Mouse (Mus musculus): ENCODE data around the gene Cyth4. TPM values are rescaled to one million over a fixed set of nuclear protein-coding genes. Genes with fewer than 3 reads are reported as not detected.

Gene Cyth4
- polyA plus RNA-seq, 1 experiment from 2014 or later: 11.1 TPM

DNA sequence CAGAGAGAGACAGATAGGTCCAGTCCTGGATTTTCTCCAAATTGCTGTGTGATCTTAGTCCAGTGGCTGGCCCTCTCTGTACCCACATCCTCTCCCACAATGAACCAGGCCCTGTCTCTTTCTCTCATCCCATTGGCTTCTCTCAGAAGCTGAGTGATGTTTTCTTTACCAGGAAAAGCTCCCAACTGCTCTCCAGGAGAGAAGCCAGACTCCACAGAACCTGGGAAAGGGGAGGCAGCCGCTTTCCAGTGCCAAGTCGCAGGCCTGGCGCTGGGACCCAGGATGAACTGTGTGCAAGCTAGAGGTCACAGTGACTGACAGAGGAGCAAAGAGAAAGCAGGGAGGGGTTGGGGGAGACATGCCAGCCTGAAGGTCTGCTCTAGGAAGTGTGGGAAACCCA, 28.1 kb downstream of the Cyth4 start:
- H3K36me3 ChIP-seq (ENCODE audit: control insufficient read depth, insufficient read depth, low read length): no peaks in the 10 kb centered on the region
- WGBS: 74% methylated on average over 3 of the region's 3 CpGs
- H3K4me2 ChIP-seq (ENCODE audit: low read depth, low read length): no peak overlapping the region
- H3K4me3 ChIP-seq (ENCODE audit: low read length): no peak overlapping the region
- H3K9me3 ChIP-seq (ENCODE audit: control insufficient read depth, low read length): no peaks in the 10 kb centered on the region
- H3K27ac ChIP-seq (ENCODE audit: low read length): peak overlapping the region; percentile 38
- no peaks in the 10 kb centered on the region for H3K27me3 ChIP-seq (ENCODE audit: control insufficient read depth, insufficient read depth, low read depth, low read length)
- ATAC-seq (ENCODE audit: low read depth): no peak; the same call in 1 of the 2 replicates
- H3K9ac ChIP-seq (ENCODE audit: low read length): no peak overlapping the region
- peaks cover 15% of the 10 kb centered on the region; the same call in 1 of the 2 replicates for H3K4me1 ChIP-seq (replicated peaks; ENCODE audit: control insufficient read depth, insufficient read depth, low read length)

DNA sequence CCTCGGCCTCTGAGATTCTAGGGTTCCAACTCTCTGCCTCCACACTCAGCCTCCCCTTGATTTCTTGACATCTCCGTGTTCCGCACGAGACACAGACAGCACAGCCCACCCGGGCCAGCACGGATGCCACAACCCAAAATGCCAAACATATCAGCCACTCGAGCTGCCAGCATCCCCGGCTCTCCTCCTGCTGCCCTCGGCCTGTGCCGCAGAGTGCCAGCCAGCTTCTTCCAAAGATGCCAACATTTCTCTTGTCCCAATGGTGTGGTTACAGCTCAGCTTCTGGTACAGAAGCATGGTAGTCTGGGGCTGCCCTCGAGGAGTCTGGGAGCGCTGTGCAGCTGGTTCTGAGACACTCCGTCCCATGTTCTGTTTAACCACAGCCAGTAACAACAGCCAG, 29.4 kb downstream of the Cyth4 start:
- no peak overlapping the region for H3K9ac ChIP-seq (ENCODE audit: low read length)
- H3K9me3 ChIP-seq (ENCODE audit: control insufficient read depth, low read length): no peaks in the 10 kb centered on the region
- peaks cover 15% of the 10 kb centered on the region; the same call in 1 of the 2 replicates for H3K4me1 ChIP-seq (replicated peaks; ENCODE audit: control insufficient read depth, insufficient read depth, low read length)
- H3K36me3 ChIP-seq (ENCODE audit: control insufficient read depth, insufficient read depth, low read length): no peaks in the 10 kb centered on the region
- H3K27me3 ChIP-seq (ENCODE audit: control insufficient read depth, insufficient read depth, low read depth, low read length): no peaks in the 10 kb centered on the region
- H3K4me3 ChIP-seq (ENCODE audit: low read length): no peak overlapping the region
- ATAC-seq (ENCODE audit: low read depth): no peak
- H3K27ac ChIP-seq (ENCODE audit: low read length): no peak overlapping the region
- no peak overlapping the region for H3K4me2 ChIP-seq (ENCODE audit: low read depth, low read length)
- WGBS: 80% methylated on average over 13 of the region's 13 CpGs

DNA sequence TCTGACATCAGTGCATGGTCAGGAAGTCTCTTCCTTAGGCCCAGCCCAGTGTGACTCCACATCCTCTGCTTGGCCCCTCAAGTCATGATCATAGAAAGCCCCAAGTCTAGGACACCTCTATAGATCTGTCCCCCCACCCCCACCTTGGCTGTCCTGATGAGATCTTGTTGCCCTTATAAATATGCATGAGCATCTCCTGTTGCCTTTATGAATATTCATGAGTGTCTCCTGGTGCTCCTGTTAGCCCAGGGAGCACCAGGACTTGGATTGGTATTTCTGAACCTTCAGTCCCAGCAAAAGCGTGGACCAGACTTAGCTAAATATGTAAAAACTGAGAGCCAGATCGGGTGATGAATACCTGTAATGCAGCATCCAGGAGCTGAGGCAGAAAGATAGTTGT, 35.5 kb downstream of the Cyth4 start:
- no peaks in the 10 kb centered on the region for H3K36me3 ChIP-seq (ENCODE audit: control insufficient read depth, insufficient read depth, low read length)
- WGBS: 57% methylated on average over 2 of the region's 2 CpGs
- H3K4me3 ChIP-seq (ENCODE audit: low read length): no peak overlapping the region
- H3K9me3 ChIP-seq (ENCODE audit: control insufficient read depth, low read length): no peaks in the 10 kb centered on the region
- no peak overlapping the region for H3K9ac ChIP-seq (ENCODE audit: low read length)
- H3K4me2 ChIP-seq (ENCODE audit: low read depth, low read length): no peak overlapping the region
- ATAC-seq (ENCODE audit: low read depth): no peak
- H3K27ac ChIP-seq (ENCODE audit: low read length): no peak overlapping the region
- H3K4me1 ChIP-seq (replicated peaks; ENCODE audit: control insufficient read depth, insufficient read depth, low read length): peaks cover 10% of the 10 kb centered on the region
- H3K27me3 ChIP-seq (ENCODE audit: control insufficient read depth, insufficient read depth, low read depth, low read length): no peaks in the 10 kb centered on the region

DNA sequence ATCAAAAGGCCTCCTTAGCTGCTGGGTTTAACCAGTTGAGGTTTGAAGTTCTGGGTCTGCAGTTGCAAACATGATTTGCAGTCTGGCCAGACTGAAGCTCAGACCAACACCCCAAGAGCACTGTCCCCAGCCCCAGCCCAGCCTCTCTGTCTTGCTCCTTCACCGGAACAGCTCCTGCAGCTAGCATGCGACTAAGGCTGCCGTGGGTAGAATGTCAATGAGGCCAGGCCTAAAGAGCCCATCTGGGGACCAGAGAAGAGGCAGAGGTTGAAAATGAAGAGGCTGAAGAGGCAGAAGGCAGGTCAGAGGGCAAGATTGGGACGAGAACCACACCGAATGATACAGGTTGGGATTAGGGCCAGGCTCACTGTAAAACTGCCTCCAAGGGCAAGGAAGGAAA, 36.6 kb downstream of the Cyth4 start:
- Histone ChIP-seq H3K4me1 (replicated peaks; ENCODE audit: control insufficient read depth, insufficient read depth, low read length) (peaks cover 10% of the 10 kb centered on the region), H3K9ac (ENCODE audit: low read length) (no peak overlapping the region), H3K27ac (ENCODE audit: low read length) (no peak overlapping the region), H3K4me3 (ENCODE audit: low read length) (no peak overlapping the region), H3K36me3 (ENCODE audit: control insufficient read depth, insufficient read depth, low read length) (no peaks in the 10 kb centered on the region), H3K27me3 (ENCODE audit: control insufficient read depth, insufficient read depth, low read depth, low read length) (no peaks in the 10 kb centered on the region), H3K4me2 (ENCODE audit: low read depth, low read length) (no peak overlapping the region), H3K9me3 (ENCODE audit: control insufficient read depth, low read length) (no peaks in the 10 kb centered on the region)
- no peak for ATAC-seq (ENCODE audit: low read depth)
- WGBS: 75% methylated on average over 5 of the region's 5 CpGs

DNA sequence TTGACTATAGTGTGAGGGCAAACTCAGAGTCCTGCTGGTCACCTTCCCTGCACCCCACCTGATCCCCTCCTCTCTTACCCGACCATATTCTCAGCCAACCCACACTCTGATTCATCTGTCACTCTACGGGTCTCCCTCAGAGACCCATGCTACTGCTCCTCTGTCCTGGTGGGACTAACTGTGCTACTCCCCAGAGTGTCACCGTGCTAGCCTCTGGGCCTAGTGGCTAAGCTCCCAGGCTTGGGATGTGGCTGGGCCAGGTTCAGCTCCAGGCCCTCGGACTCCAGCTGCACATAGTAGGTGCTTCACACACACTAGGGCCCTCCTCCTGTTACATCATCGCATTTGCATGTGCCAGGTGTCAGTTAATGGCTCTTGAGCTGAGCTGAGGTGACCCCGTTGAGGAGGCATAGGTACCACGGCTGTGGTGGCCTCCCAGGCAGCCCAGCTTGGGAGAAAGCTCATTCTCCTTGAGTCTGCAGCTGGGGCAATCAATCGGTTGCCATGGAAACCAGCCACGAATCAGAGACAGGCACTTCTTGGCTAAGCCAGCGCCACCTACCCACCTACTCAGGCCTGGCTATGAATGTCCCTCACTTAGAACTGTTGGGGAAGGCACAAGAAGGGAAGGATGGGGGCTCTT, 37.4 kb downstream of the Cyth4 start:
- Histone ChIP-seq H3K36me3 (ENCODE audit: control insufficient read depth, insufficient read depth, low read length) (no peaks in the 10 kb centered on the region), H3K4me2 (ENCODE audit: low read depth, low read length) (no peak overlapping the region), H3K4me3 (ENCODE audit: low read length) (no peak overlapping the region), H3K27ac (ENCODE audit: low read length) (no peak overlapping the region), H3K4me1 (replicated peaks; ENCODE audit: control insufficient read depth, insufficient read depth, low read length) (peaks cover 10% of the 10 kb centered on the region), H3K27me3 (ENCODE audit: control insufficient read depth, insufficient read depth, low read depth, low read length) (no peaks in the 10 kb centered on the region), H3K9me3 (ENCODE audit: control insufficient read depth, low read length) (no peaks in the 10 kb centered on the region), H3K9ac (ENCODE audit: low read length) (no peak overlapping the region)
- WGBS: 30% methylated on average over 10 of the region's 10 CpGs
- no peak for ATAC-seq (ENCODE audit: low read depth)

DNA sequence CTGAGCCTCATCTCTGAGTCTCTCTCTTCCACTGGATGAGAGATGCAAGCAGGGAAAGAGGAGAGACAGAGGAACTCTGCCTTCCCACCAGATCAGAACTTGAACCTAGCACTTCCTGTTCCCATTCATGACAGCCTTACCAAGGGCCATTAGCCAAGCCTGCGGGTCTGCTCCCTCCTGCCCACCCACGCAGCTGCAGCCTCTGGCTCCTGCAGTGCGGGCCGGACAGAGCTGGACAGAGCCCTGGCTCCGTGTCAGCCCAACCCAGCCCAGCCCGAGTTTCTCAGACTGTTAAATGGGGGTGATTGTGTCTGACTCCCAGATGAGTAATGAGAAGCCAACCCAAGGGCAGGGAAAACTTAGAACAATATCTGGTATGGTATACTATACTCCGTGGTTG, 38.4 kb downstream of the Cyth4 start:
- H3K9me3 ChIP-seq (ENCODE audit: control insufficient read depth, low read length): no peaks in the 10 kb centered on the region
- no peak overlapping the region for H3K27ac ChIP-seq (ENCODE audit: low read length)
- ATAC-seq (ENCODE audit: low read depth): peak; percentile 80
- H3K9ac ChIP-seq (ENCODE audit: low read length): no peak overlapping the region
- H3K36me3 ChIP-seq (ENCODE audit: control insufficient read depth, insufficient read depth, low read length): no peaks in the 10 kb centered on the region
- H3K4me2 ChIP-seq (ENCODE audit: low read depth, low read length): no peak overlapping the region
- no peak overlapping the region for H3K4me3 ChIP-seq (ENCODE audit: low read length)
- H3K4me1 ChIP-seq (replicated peaks; ENCODE audit: control insufficient read depth, insufficient read depth, low read length): peaks cover 10% of the 10 kb centered on the region
- no peaks in the 10 kb centered on the region; the same call in 1 of the 2 replicates for H3K27me3 ChIP-seq (ENCODE audit: control insufficient read depth, insufficient read depth, low read depth, low read length)
- 21% methylated on average over 7 of the region's 7 CpGs for whole genome bisulfite sequencing

DNA sequence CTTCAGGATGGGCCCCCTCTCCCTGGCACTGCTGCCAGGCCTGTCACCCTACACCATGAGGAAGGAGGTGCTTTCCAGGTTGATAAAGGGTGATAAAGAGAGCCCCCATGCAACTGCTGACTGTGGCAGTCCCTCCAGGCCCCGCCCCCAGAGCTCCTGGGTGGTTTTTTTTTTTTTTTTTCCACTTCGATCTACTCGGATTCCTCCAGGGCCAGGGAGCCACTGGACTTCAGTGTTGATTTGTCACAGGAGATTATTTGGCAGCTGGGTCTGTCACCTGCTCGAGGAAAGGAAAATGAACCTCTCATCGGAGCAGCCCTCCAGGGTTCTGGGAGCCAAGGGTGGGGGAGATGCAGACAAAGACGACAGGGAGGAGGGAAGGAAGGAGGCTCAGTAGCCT, 46.8 kb downstream of the Cyth4 start:
- H3K4me3 ChIP-seq (ENCODE audit: low read length): no peak overlapping the region
- no peak overlapping the region for H3K27ac ChIP-seq (ENCODE audit: low read length)
- no peak overlapping the region for H3K4me2 ChIP-seq (ENCODE audit: low read depth, low read length)
- no peaks in the 10 kb centered on the region for H3K36me3 ChIP-seq (ENCODE audit: control insufficient read depth, insufficient read depth, low read length)
- H3K4me1 ChIP-seq (replicated peaks; ENCODE audit: control insufficient read depth, insufficient read depth, low read length): no peaks in the 10 kb centered on the region
- H3K9me3 ChIP-seq (ENCODE audit: control insufficient read depth, low read length): no peaks in the 10 kb centered on the region
- H3K9ac ChIP-seq (ENCODE audit: low read length): no peak overlapping the region
- no peak for ATAC-seq (ENCODE audit: low read depth)
- H3K27me3 ChIP-seq (ENCODE audit: control insufficient read depth, insufficient read depth, low read depth, low read length): no peaks in the 10 kb centered on the region; the same call in 1 of the 2 replicates
- WGBS: 11% methylated on average over 6 of the region's 6 CpGs

DNA sequence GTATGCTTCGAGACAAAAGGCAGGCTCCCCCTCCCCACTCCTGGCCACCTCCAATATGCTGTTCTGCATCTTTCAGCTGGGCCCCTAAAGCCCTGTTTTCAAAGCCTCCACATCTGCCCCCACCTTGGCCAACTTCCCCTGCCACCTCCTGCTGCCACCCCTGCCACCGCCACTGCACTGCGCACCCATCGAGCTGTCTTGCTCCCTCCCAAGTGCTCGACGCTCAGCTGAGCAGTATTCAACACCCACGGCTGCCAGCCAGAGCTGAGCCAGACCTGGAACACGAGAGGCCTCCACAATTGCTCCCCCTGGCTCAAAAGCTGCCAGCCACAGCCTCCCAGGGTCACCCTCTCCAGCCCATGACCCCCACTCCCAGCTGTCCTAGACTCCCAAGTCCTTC, 47.8 kb downstream of the Cyth4 start:
- Histone ChIP-seq H3K4me2 (ENCODE audit: low read depth, low read length) (no peak overlapping the region), H3K9me3 (ENCODE audit: control insufficient read depth, low read length) (no peaks in the 10 kb centered on the region), H3K9ac (ENCODE audit: low read length) (no peak overlapping the region), H3K27ac (ENCODE audit: low read length) (no peak overlapping the region), H3K27me3 (ENCODE audit: control insufficient read depth, insufficient read depth, low read depth, low read length) (no peaks in the 10 kb centered on the region; the same call in 1 of the 2 replicates), H3K4me1 (replicated peaks; ENCODE audit: control insufficient read depth, insufficient read depth, low read length) (no peaks in the 10 kb centered on the region), H3K36me3 (ENCODE audit: control insufficient read depth, insufficient read depth, low read length) (no peaks in the 10 kb centered on the region), H3K4me3 (ENCODE audit: low read length) (no peak overlapping the region)
- 40% methylated on average over 8 of the region's 8 CpGs for WGBS
- no peak for ATAC-seq (ENCODE audit: low read depth)

DNA sequence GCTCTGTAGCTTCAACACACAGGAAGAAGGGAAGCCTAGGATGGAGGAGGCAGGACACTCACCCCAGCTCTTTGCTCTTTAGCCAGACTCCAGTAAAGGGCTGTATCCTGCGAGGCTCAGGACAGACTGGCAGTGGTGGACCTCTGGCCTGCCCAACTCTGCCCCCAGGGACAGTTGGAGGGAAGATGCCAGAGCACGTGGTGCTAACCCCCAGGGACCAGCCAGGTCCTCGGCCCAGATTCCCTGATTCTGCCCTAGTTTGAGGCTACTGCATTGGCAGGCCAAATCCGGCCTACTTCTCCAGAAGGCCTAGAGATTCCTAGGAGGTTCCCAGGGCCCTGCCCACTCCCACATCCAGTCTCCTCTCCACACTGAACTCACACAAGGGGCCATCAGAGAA, 50.9 kb downstream of the Cyth4 start:
- H3K27me3 ChIP-seq (ENCODE audit: control insufficient read depth, insufficient read depth, low read depth, low read length): no peaks in the 10 kb centered on the region

DNA sequence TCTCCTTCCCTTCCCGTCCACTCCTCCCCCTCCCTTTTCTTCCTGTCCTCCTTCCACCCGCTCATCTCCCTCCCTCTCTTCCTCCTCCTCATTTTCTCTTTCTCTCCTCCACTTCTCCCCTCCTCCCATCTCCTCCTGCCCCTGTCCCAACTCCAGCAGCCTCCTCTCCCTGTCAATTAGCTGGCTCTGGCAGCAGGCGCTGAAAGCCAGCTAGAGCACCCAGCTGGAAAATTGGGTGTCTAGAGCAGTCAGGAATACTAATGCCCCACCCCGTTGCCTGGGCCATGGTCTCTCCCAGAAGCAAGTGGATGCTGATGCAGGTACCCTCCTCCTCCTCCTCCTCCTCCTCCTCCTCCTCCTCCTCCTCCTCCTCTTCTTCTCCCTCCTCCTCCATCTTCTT, 54.3 kb downstream of the Cyth4 start:
- H3K36me3 ChIP-seq (ENCODE audit: control insufficient read depth, insufficient read depth, low read length): no peaks in the 10 kb centered on the region
- no peaks in the 10 kb centered on the region for H3K4me1 ChIP-seq (replicated peaks; ENCODE audit: control insufficient read depth, insufficient read depth, low read length)
- no peak overlapping the region for H3K4me2 ChIP-seq (ENCODE audit: low read depth, low read length)
- no peaks in the 10 kb centered on the region for H3K27me3 ChIP-seq (ENCODE audit: control insufficient read depth, insufficient read depth, low read depth, low read length)
- no peak overlapping the region for H3K4me3 ChIP-seq (ENCODE audit: low read length)
- no peak overlapping the region for H3K27ac ChIP-seq (ENCODE audit: low read length)
- H3K9me3 ChIP-seq (ENCODE audit: control insufficient read depth, low read length): no peaks in the 10 kb centered on the region
- WGBS: 32% methylated on average over 4 of the region's 4 CpGs
- ATAC-seq (ENCODE audit: low read depth): no peak
- no peak overlapping the region for H3K9ac ChIP-seq (ENCODE audit: low read length)

More for the DNA sequence above, 50.9 kb downstream of the Cyth4 start:
- no peak overlapping the region for H3K4me3 ChIP-seq (ENCODE audit: low read length)
- ATAC-seq (ENCODE audit: low read depth): no peak
- no peak overlapping the region for H3K4me2 ChIP-seq (ENCODE audit: low read depth, low read length)
- WGBS: 62% methylated on average over 4 of the region's 4 CpGs
- no peak overlapping the region for H3K27ac ChIP-seq (ENCODE audit: low read length)
- no peak overlapping the region for H3K9ac ChIP-seq (ENCODE audit: low read length)
- no peaks in the 10 kb centered on the region for H3K4me1 ChIP-seq (replicated peaks; ENCODE audit: control insufficient read depth, insufficient read depth, low read length)
- no peaks in the 10 kb centered on the region for H3K9me3 ChIP-seq (ENCODE audit: control insufficient read depth, low read length)
- H3K36me3 ChIP-seq (ENCODE audit: control insufficient read depth, insufficient read depth, low read length): no peaks in the 10 kb centered on the region

Data from lung, embryonic 16.5 days (tissue).